Mouse (Mus musculus) neural tube, embryonic 12.5 days (tissue): Measurements from ENCODE around the gene Rsad1. TPM values are rescaled to one million over a fixed set of nuclear protein-coding genes. Genes with fewer than 3 reads are reported as not detected.

Experiments used
- ATAC-seq: fragments of 200-750 bp; cut with Nextera tagmentation; 2 replicates; pipeline ENCODE4 v1.8.0; 2017; ENCODE audit warnings: low read depth, mild to moderate bottlenecking, moderate TSS enrichment, moderate library complexity; ENCODE audit not compliant: low FRiP score
- H3K27ac ChIP-seq: fragments of 300-500 bp; sonication (generic); 2 replicates; pipeline ENCODE4 v1.5.1; 2016
- H3K27me3 ChIP-seq: fragments of 300-500 bp; sonication (generic); replicated peaks from 2 replicates; pipeline ENCODE4 v1.6.1; 2016; ENCODE audit warnings: mild to moderate bottlenecking
- H3K36me3 ChIP-seq: fragments of 300-500 bp; sonication (generic); 2 replicates; pipeline ENCODE4 v1.6.1; 2016; ENCODE audit warnings: mild to moderate bottlenecking
- H3K4me1 ChIP-seq: fragments of 300-500 bp; sonication (generic); 2 replicates; pipeline ENCODE4 v1.6.1; 2016
- H3K4me2 ChIP-seq: fragments of 300-500 bp; sonication (generic); replicated peaks from 2 replicates; pipeline ENCODE4 v1.6.1; 2016; ENCODE audit warnings: mild to moderate bottlenecking
- H3K4me3 ChIP-seq: fragments of 300-500 bp; sonication (generic); 2 replicates; pipeline ENCODE4 v1.5.1; 2016
- H3K9ac ChIP-seq: fragments of 300-500 bp; sonication (generic); 2 replicates; pipeline ENCODE4 v1.6.1; 2016; ENCODE audit warnings: mild to moderate bottlenecking
- H3K9me3 ChIP-seq: fragments of 300-500 bp; sonication (generic); 2 replicates; pipeline ENCODE4 v1.6.1; 2016; ENCODE audit warnings: mild to moderate bottlenecking
- WGBS: fragments of 180-500 bp; shearing (Covaris S2); methylation state at CpG from one replicate; pipeline ENCODE4 v1.1.7; 2016; 5-methylcytosine and 5-hydroxymethylcytosine counted together
- polyA plus RNA-seq: library from polyadenylated mRNA; unstranded; fragments of >200 nt; fragmentation: Nextera tagmentation; extraction: Ambion mirVana; gene quantifications from 2 replicates; pipeline ENCODE4 v1.2.1, GENCODE M21; 2016

The Rsad1 gene
- polyA plus RNA-seq, 1 experiment from 2014 or later, result 3.8 TPM

GRCm38 (mm10) chr11:94567326-94567725 is 18.3 kb upstream of the Rsad1 start:
- no peak overlapping the region for H3K27ac ChIP-seq
- 93% methylated on average over 7 of the region's 7 CpGs for WGBS
- no peak overlapping the region for H3K4me2 ChIP-seq
- peaks cover 25% of the 10 kb centered on the region for H3K27me3 ChIP-seq
- no peaks in the 10 kb centered on the region for H3K36me3 ChIP-seq
- no peak for ATAC-seq
- H3K4me1 ChIP-seq, result peaks cover 18% of the 10 kb centered on the region
- H3K9ac ChIP-seq, result no peak overlapping the region
- no peak overlapping the region for H3K4me3 ChIP-seq
- H3K9me3 ChIP-seq, result no peaks in the 10 kb centered on the region

GRCm38 (mm10) chr11:94566534-94566933 is 17.5 kb upstream of the Rsad1 start:
- no peak overlapping the region for H3K4me3 ChIP-seq
- H3K9ac ChIP-seq, result no peak overlapping the region
- no peak for ATAC-seq
- H3K9me3 ChIP-seq, result no peaks in the 10 kb centered on the region
- no peak overlapping the region for H3K27ac ChIP-seq
- WGBS, result 85% methylated on average over 6 of the region's 6 CpGs
- H3K4me1 ChIP-seq, result peaks cover 18% of the 10 kb centered on the region
- H3K27me3 ChIP-seq, result peaks cover 25% of the 10 kb centered on the region
- no peaks in the 10 kb centered on the region for H3K36me3 ChIP-seq
- H3K4me2 ChIP-seq, result no peak overlapping the region

- Histone ChIP-seq H3K4me1 (peaks cover 12% of the 10 kb centered on the region), H3K9me3 (no peaks in the 10 kb centered on the region), H3K4me3 (peak overlapping the region; percentile 16), H3K9ac (0 out of 2 replicates have a peak overlapping the region, but pooled peaks have one; percentile 17), H3K27ac (no peak overlapping the region), H3K4me2 (peak overlapping the region; percentile 53), H3K36me3 (no peaks in the 10 kb centered on the region), H3K27me3 (peaks cover 25% of the 10 kb centered on the region)
- 14% methylated on average over 16 of the region's 16 CpGs for WGBS
- no peak for ATAC-seq
Measured at GRCm38 (mm10) chr11:94565151-94565479, 16.1 kb upstream of the Rsad1 start.

GRCm38 (mm10) chr11:94564437-94565150 is 15.5 kb upstream of the Rsad1 start, which contains the start of gene Chad:
Gene Chad, plus strand, starts transcription at chr11:94565047.
- no peaks in the 10 kb centered on the region for H3K36me3 ChIP-seq
- H3K9ac ChIP-seq, result peak within 1 kb of the TSS; percentile 26; the same call in 1 of the 2 replicates
- H3K4me2 ChIP-seq, result peak within 1 kb of the TSS; percentile 53
- H3K9me3 ChIP-seq, result no peaks in the 10 kb centered on the region
- no peak for ATAC-seq
- WGBS, result 3% methylated on average over 35 of the region's 35 CpGs
- H3K27me3 ChIP-seq, result peaks cover 25% of the 10 kb centered on the region
- H3K4me3 ChIP-seq, result peak within 1 kb of the TSS; percentile 16
- H3K4me1 ChIP-seq, result peaks cover 12% of the 10 kb centered on the region
- no peak within 1 kb of the TSS for H3K27ac ChIP-seq

GRCm38 (mm10) chr11:94563821-94564220 is 14.8 kb upstream of the Rsad1 start:
- H3K36me3 ChIP-seq, result no peaks in the 10 kb centered on the region
- H3K9me3 ChIP-seq, result no peaks in the 10 kb centered on the region
- 0 out of 2 replicates have a peak overlapping the region, but pooled peaks have one; percentile 26 for H3K9ac ChIP-seq
- H3K4me2 ChIP-seq, result peak overlapping the region; percentile 53
- H3K4me1 ChIP-seq, result peaks cover 12% of the 10 kb centered on the region
- ATAC-seq, result no peak
- 55% methylated on average over 5 of the region's 5 CpGs for WGBS
- peaks cover 25% of the 10 kb centered on the region for H3K27me3 ChIP-seq
- H3K4me3 ChIP-seq, result no peak overlapping the region
- no peak overlapping the region for H3K27ac ChIP-seq

GRCm38 (mm10) chr11:94563383-94563782 is 14.3 kb upstream of the Rsad1 start:
- Histone ChIP-seq H3K27me3 (peaks cover 25% of the 10 kb centered on the region), H3K4me2 (no peak overlapping the region), H3K36me3 (no peaks in the 10 kb centered on the region), H3K9ac (no peak overlapping the region), H3K4me1 (peaks cover 12% of the 10 kb centered on the region), H3K27ac (no peak overlapping the region), H3K4me3 (no peak overlapping the region), H3K9me3 (no peaks in the 10 kb centered on the region)
- 99% methylated on average over 5 of the region's 5 CpGs for WGBS
- ATAC-seq, result no peak

GRCm38 (mm10) chr11:94558226-94558625 is 9.2 kb upstream of the Rsad1 start:
- H3K36me3 ChIP-seq, result no peaks in the 10 kb centered on the region
- WGBS, result 74% methylated on average over 3 of the region's 3 CpGs
- no peaks in the 10 kb centered on the region for H3K4me1 ChIP-seq
- no peak for ATAC-seq
- H3K27ac ChIP-seq, result no peak overlapping the region
- H3K9me3 ChIP-seq, result no peaks in the 10 kb centered on the region
- H3K4me3 ChIP-seq, result no peak overlapping the region
- H3K4me2 ChIP-seq, result no peak overlapping the region
- no peak overlapping the region for H3K9ac ChIP-seq
- H3K27me3 ChIP-seq, result no peaks in the 10 kb centered on the region

GRCm38 (mm10) chr11:94550442-94550744 is 1.3 kb upstream of the Rsad1 start:
- Histone ChIP-seq H3K36me3 (no peaks in the 10 kb centered on the region), H3K27ac (no peak overlapping the region), H3K27me3 (no peaks in the 10 kb centered on the region), H3K4me3 (no peak overlapping the region), H3K4me1 (peaks cover 7% of the 10 kb centered on the region), H3K9me3 (no peaks in the 10 kb centered on the region), H3K4me2 (no peak overlapping the region), H3K9ac (no peak overlapping the region)
- WGBS, result 87% methylated on average over 5 of the region's 5 CpGs
- no peak for ATAC-seq

GRCm38 (mm10) chr11:94549691-94550441 is 811 bp upstream of the Rsad1 start:
- Histone ChIP-seq H3K36me3 (no peaks in the 10 kb centered on the region), H3K4me2 (no peak overlapping the region; the same call in 1 of the 2 replicates), H3K27ac (no peak overlapping the region), H3K27me3 (no peaks in the 10 kb centered on the region), H3K4me3 (no peak overlapping the region), H3K9me3 (no peaks in the 10 kb centered on the region), H3K9ac (no peak overlapping the region), H3K4me1 (peaks cover 7% of the 10 kb centered on the region)
- no peak for ATAC-seq
- WGBS, result 73% methylated on average over 10 of the region's 10 CpGs

- WGBS, result 11% methylated on average over 24 of the region's 24 CpGs
- peak overlapping the region; percentile 52 for H3K4me3 ChIP-seq
- H3K4me2 ChIP-seq, result peak overlapping the region; percentile 81
- H3K9ac ChIP-seq, result peak overlapping the region; percentile 58
- peaks cover 11% of the 10 kb centered on the region for H3K4me1 ChIP-seq
- H3K36me3 ChIP-seq, result no peaks in the 10 kb centered on the region
- H3K9me3 ChIP-seq, result no peaks in the 10 kb centered on the region
- H3K27ac ChIP-seq, result no peak overlapping the region
- peak; percentile 45; the same call in 1 of the 2 replicates for ATAC-seq
- no peaks in the 10 kb centered on the region for H3K27me3 ChIP-seq
Measured at GRCm38 (mm10) chr11:94548041-94548784, 842 bp downstream of the Rsad1 start.

- Histone ChIP-seq H3K27ac (no peak overlapping the region), H3K4me1 (peaks cover 11% of the 10 kb centered on the region), H3K27me3 (no peaks in the 10 kb centered on the region), H3K9ac (no peak overlapping the region), H3K4me2 (no peak overlapping the region), H3K4me3 (no peak overlapping the region), H3K9me3 (no peaks in the 10 kb centered on the region), H3K36me3 (no peaks in the 10 kb centered on the region; the same call in 1 of the 2 replicates)
- WGBS, result 95% methylated on average over 6 of the region's 6 CpGs
- no peak for ATAC-seq
Measured at GRCm38 (mm10) chr11:94547271-94547670, 1.8 kb downstream of the Rsad1 start.

GRCm38 (mm10) chr11:94546381-94546780 is 2.7 kb downstream of the Rsad1 start:
- no peak overlapping the region for H3K4me2 ChIP-seq
- no peaks in the 10 kb centered on the region for H3K27me3 ChIP-seq
- H3K27ac ChIP-seq, result no peak overlapping the region
- H3K4me1 ChIP-seq, result peaks cover 11% of the 10 kb centered on the region
- 95% methylated on average over 5 of the region's 5 CpGs for WGBS
- no peaks in the 10 kb centered on the region for H3K9me3 ChIP-seq
- H3K4me3 ChIP-seq, result no peak overlapping the region
- no peak for ATAC-seq
- H3K36me3 ChIP-seq, result no peaks in the 10 kb centered on the region; the same call in 1 of the 2 replicates
- H3K9ac ChIP-seq, result no peak overlapping the region
